Mouse (Mus musculus): ENCODE measurements around the gene Rpl19.

DNA sequence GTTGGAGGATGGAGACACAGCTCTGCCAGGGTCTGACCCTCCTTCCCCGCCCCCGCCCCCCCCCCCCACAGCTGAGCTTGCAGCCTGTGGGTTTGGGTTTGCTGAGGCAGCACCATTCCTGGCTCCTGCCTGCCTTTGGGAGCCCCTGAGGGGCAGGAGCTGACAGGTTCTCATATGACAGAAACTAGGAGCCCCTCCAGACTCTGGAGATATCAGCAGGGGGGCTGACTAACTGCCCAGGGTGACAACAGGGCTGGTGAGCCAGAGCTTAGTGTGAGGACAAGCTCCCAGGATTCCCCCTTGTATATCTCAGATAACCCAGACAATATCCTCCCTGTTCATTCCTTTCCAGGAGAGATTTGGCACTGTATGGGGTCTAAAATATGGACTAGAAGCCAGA lies 24.4 kb downstream of the Rpl19 start:
- TF ChIP-seq EP300 (IDR thresholded peaks at IDR 0.05; ENCODE audit: low read depth), result no peak
- no peak for TF ChIP-seq CTCF (IDR thresholded peaks at IDR 0.05; ENCODE audit: low read depth)
